Mouse (Mus musculus) cerebellum, postnatal 25 days (tissue): ENCODE results near the gene Mpp2.

Source experiments
- DNase-seq, 2 experiments: peaks; one replicate each; pipeline ENCODE4 v3.0.0; 2021; ENCODE audit warnings: mixed read lengths in 2 of 2

Gene Mpp2

DNA sequence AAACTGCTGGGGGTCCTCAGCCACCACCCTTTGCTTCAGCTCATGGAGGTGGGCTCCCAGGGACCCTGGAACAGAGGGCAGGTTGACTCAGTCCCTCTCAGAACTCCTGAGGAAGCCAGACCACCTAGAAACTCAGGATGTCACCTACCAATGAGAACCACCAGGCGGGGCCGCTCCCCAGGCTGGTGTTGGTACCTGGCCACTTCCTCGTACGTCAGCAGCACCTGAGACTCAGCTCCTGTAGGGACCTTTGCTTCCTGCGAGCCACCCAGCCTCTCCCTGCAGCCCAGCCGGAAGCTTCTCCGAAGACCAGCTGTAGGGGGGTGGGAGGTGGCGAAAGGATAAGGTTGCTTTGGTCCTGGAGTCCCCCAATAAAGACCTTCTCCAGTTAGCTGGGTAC lies 79.9 kb downstream of the Mpp2 start:
- no peak for DNase-seq
